In the genomic region with DNA sequence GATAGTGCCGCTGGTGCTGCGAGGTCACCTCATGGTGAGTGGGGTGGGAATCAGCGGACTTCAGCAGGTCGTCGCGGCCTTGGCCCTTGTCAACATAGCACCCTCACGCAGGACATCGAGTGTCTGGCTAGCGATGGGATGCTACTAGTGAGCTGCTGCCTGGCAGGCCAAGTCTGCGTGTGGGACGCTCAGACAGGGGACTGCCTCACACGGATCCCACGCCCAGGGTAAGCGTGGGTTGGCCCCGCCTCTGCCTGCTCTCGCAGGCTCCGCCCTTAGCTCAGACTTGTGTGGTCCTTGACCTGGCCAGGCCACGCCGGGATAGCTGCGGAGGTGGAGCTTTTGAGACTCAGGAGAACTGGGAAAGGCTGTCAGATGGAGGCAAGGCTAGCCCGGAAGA, we compare ENCODE assay signal across 8 mouse cellular contexts. TPM values are rescaled to one million over a fixed set of nuclear protein-coding genes. Genes with fewer than 3 reads are reported as not detected.
A peak's percentile ranks its signal among the peaks of the same experiment; 100 is the strongest.
DNase-seq lines count a peak whose midpoint lies in the region; ATAC-seq and TF ChIP-seq lines count a peak whose summit lies in the region.

No protein-coding gene starts in this region.

- H3K4me2 ChIP-seq in hindbrain, postnatal 0 days (ENCODE audit: low read depth, low read length): no peak overlapping the region
- H3K4me2 ChIP-seq in liver, embryonic 15.5 days: no peak overlapping the region

- peaks cover 10% of the 10 kb centered on the region; the same call in 1 of the 2 replicates for H3K4me1 ChIP-seq in hindbrain, embryonic 10.5 days (replicated peaks)
- no peaks in the 10 kb centered on the region for H3K4me1 ChIP-seq in hindbrain, postnatal 0 days (ENCODE audit: insufficient read depth, low read length)
- H3K4me1 ChIP-seq in ES-E14 (ENCODE audit: control insufficient read depth in 2 of 2, insufficient read depth in 2 of 2, low read length in 2 of 2, poor library complexity in 1 of 2): peaks cover 0 to 6% of the 10 kb centered on the region in 2 experiments; a peak in 1 of 4 replicates
- H3K4me1 ChIP-seq in liver, embryonic 15.5 days (replicated peaks): 0 out of 2 replicates have a peak, but pooled peaks cover 7% of the 10 kb centered on the region

- H3K4me3 ChIP-seq in hindbrain, embryonic 10.5 days: no peak overlapping the region
- H3K4me3 ChIP-seq in hindbrain, postnatal 0 days (ENCODE audit: low read length): no peak overlapping the region
- peak overlapping the region; percentile 49 to 52; a peak in 3 of 4 replicates for H3K4me3 ChIP-seq in ES-E14 (ENCODE audit: insufficient read depth in 1 of 2, low read depth in 1 of 2, low read length in 2 of 2, poor library complexity in 1 of 2, severe bottlenecking in 1 of 2)
- H3K4me3 ChIP-seq in liver, embryonic 15.5 days (replicated peaks): no peak overlapping the region

- H3K9me3 ChIP-seq in hindbrain, embryonic 10.5 days: no peaks in the 10 kb centered on the region
- H3K9me3 ChIP-seq in hindbrain, postnatal 0 days (ENCODE audit: low read length): no peaks in the 10 kb centered on the region
- H3K9me3 ChIP-seq in ES-E14 (ENCODE audit: control insufficient read depth, insufficient read depth, low read depth, low read length): no peaks in the 10 kb centered on the region
- H3K9me3 ChIP-seq in liver, embryonic 15.5 days (replicated peaks): no peaks in the 10 kb centered on the region

- H3K27ac ChIP-seq in hindbrain, embryonic 10.5 days: no peak overlapping the region
- H3K27ac ChIP-seq in hindbrain, postnatal 0 days: no peak overlapping the region
- no peak overlapping the region for H3K27ac ChIP-seq in ES-E14 (ENCODE audit: insufficient read depth, low read depth, low read length, poor library complexity, severe bottlenecking)
- H3K27ac ChIP-seq in liver, embryonic 15.5 days (replicated peaks): no peak overlapping the region

- H3K27me3 ChIP-seq in hindbrain, embryonic 10.5 days (ENCODE audit: insufficient read depth, poor library complexity, severe bottlenecking): no peaks in the 10 kb centered on the region
- no peaks in the 10 kb centered on the region for H3K27me3 ChIP-seq in hindbrain, postnatal 0 days (ENCODE audit: insufficient read depth, low read length)
- no peaks in the 10 kb centered on the region for H3K27me3 ChIP-seq in liver, embryonic 15.5 days

- in situ Hi-C loops in ES-E14 (cut with MboI; ENCODE audit: low sequenced_read_pairs in 2 of 2, unreplicated experiment in 2 of 2): no loop called here

- 44% methylated on average over 21 of the region's 21 CpGs for WGBS in hindbrain, embryonic 10.5 days
- 54% methylated on average over 21 of the region's 21 CpGs for WGBS in hindbrain, postnatal 0 days
- WGBS in liver, embryonic 15.5 days (ENCODE audit: insufficient replicate concordance): 65% methylated on average over 21 of the region's 21 CpGs

- no peak for TF ChIP-seq CTCF in hindbrain, postnatal 0 days (IDR thresholded peaks at IDR 0.05; ENCODE audit: low read depth)

- no peak overlapping the region for H3K9ac ChIP-seq in hindbrain, postnatal 0 days (replicated peaks; ENCODE audit: low read length)
- H3K9ac ChIP-seq in ES-E14 (ENCODE audit: insufficient read depth, low read depth, low read length, poor library complexity, severe bottlenecking): no peak overlapping the region
- no peak overlapping the region for H3K9ac ChIP-seq in liver, embryonic 15.5 days

- ATAC-seq in hindbrain, postnatal 0 days: no peak
- ATAC-seq in liver, embryonic 15.5 days (ENCODE audit: insufficient read depth): 0 out of 2 replicates have a peak, but pooled peaks have one; percentile 5
- ATAC-seq in inflammation-experienced regulatory T-cells, adult 6 months: no peak

- H3K36me3 ChIP-seq in hindbrain, embryonic 10.5 days: peaks cover 97% of the 10 kb centered on the region
- peaks cover 59% of the 10 kb centered on the region for H3K36me3 ChIP-seq in hindbrain, postnatal 0 days (ENCODE audit: insufficient read depth, low read length)
- H3K36me3 ChIP-seq in ES-E14 (ENCODE audit: control insufficient read depth, insufficient read depth, low read length, poor library complexity, severe bottlenecking): peaks cover 33% of the 10 kb centered on the region
- peaks cover 87% of the 10 kb centered on the region for H3K36me3 ChIP-seq in liver, embryonic 15.5 days (replicated peaks)

- peak; percentile 11 for DNase-seq in hindbrain, embryonic 10.5 days (ENCODE audit: low spot score)
- no peak for DNase-seq in hindbrain, postnatal 0 days (ENCODE audit: low spot score)
- DNase-seq in ES-E14 (ENCODE audit: low read depth, low spot score): peak; percentile 25
- peak; percentile 35 for DNase-seq in embryo, embryonic 10 days (ENCODE audit: low spot score)
- DNase-seq in urinary bladder, postnatal 4 days (ENCODE audit: low spot score in 2 of 2): no peak
- DNase-seq in left cerebral cortex, adult 8-10 months (ENCODE audit: low spot score in 2 of 2): no peak

TF ChIP-seq in ES-E14, 5 proteins besides CTCF, POLR2A, EP300 and RAD21:
- TF ChIP-seq HCFC1 (IDR thresholded peaks at IDR 0.05; ENCODE audit: borderline replicate concordance, insufficient read depth, low read length) (no peak), CHD2 (IDR thresholded peaks at IDR 0.05; ENCODE audit: low read depth, low read length) (no peak), MAFK (IDR thresholded peaks at IDR 0.05; ENCODE audit: insufficient read depth, low read depth, low read length) (no peak), ZNF384 (IDR thresholded peaks at IDR 0.05; ENCODE audit: low read depth, low read length) (no peak), ZC3H11A (IDR thresholded peaks at IDR 0.05; ENCODE audit: borderline replicate concordance, low read depth, low read length) (no peak)

RNA-seq across cellular contexts. Expression of a gene that starts 27.4 kb away (rescaled TPM):
- 15.5 and 19.2 TPM in 2 replicates for polyA plus RNA-seq in hindbrain, embryonic 10.5 days (2016; fragmentation: Nextera tagmentation; extraction: Ambion mirVana)
- 23.4 and 31.6 TPM in 2 replicates for total RNA-seq in hindbrain, postnatal 0 days (2014; rRNA removed)
- polyA plus RNA-seq in hindbrain, postnatal 0 days (2015; fragmentation: Nextera tagmentation; extraction: Ambion mirVana): 12.0 and 13.2 TPM in 2 replicates
- total RNA-seq in ES-E14 (2012; rRNA removed): 42.6 and 50.3 TPM in 2 replicates
- 3.5 and 3.7 TPM in 2 replicates for polyA plus RNA-seq in liver, embryonic 15.5 days (2015; fragmentation: Nextera tagmentation; extraction: Ambion mirVana)
- 1 to 10 TPM; 4.4 to 5.9 (median 4.7) TPM for polyA plus RNA-seq in inflammation-experienced regulatory T-cells, adult 6 months (2017; shearing (Covaris generic))
- total RNA-seq in left cerebral cortex, adult 8-10 months (2022): 10 to 100 TPM; 48.3 to 55.0 (median 50.0) TPM

RNA-seq across cellular contexts. Expression of a gene that starts 38.9 kb away (rescaled TPM):
- polyA plus RNA-seq in hindbrain, embryonic 10.5 days (2016; fragmentation: Nextera tagmentation; extraction: Ambion mirVana): not detected in 2 replicates
- total RNA-seq in hindbrain, postnatal 0 days (2014; rRNA removed): 0.16 and 0.54 TPM in 2 replicates
- polyA plus RNA-seq in hindbrain, postnatal 0 days (2015; fragmentation: Nextera tagmentation; extraction: Ambion mirVana): 0.96 and 1.6 TPM in 2 replicates
- total RNA-seq in ES-E14 (2012; rRNA removed): not detected in 2 replicates
- 447 and 537 TPM in 2 replicates for polyA plus RNA-seq in liver, embryonic 15.5 days (2015; fragmentation: Nextera tagmentation; extraction: Ambion mirVana)
- 1 to 10 TPM in 1 of 3 experiments, not detected in 2; 5.1 TPM for polyA plus RNA-seq in inflammation-experienced regulatory T-cells, adult 6 months (2017; shearing (Covaris generic))
- under 1 TPM in 2 of 4 experiments, not detected in 2; 0.30 to 0.50 TPM for total RNA-seq in left cerebral cortex, adult 8-10 months (2022)

RNA-seq across cellular contexts. Expression of a gene that starts 47.6 kb away (rescaled TPM):
- polyA plus RNA-seq in hindbrain, embryonic 10.5 days (2016; fragmentation: Nextera tagmentation; extraction: Ambion mirVana): 38.5 and 40.3 TPM in 2 replicates
- total RNA-seq in hindbrain, postnatal 0 days (2014; rRNA removed): 162 and 168 TPM in 2 replicates
- 48.6 and 50.9 TPM in 2 replicates for polyA plus RNA-seq in hindbrain, postnatal 0 days (2015; fragmentation: Nextera tagmentation; extraction: Ambion mirVana)
- total RNA-seq in ES-E14 (2012; rRNA removed): 67.7 and 90.1 TPM in 2 replicates
- polyA plus RNA-seq in liver, embryonic 15.5 days (2015; fragmentation: Nextera tagmentation; extraction: Ambion mirVana): 26.8 and 32.7 TPM in 2 replicates
- 10 to 100 TPM; 10.8 to 15.9 (median 11.1) TPM for polyA plus RNA-seq in inflammation-experienced regulatory T-cells, adult 6 months (2017; shearing (Covaris generic))
- total RNA-seq in left cerebral cortex, adult 8-10 months (2022): 100 to 1,000 TPM in 2 of 4 experiments, 10 to 100 TPM in 2; 93.7 to 105 (median 99.7) TPM

Comparison
In these comparisons a context has a peak if more than half of its experiments do, and no peak if none do; other contexts are left out.
1. DNase-seq: peak in hindbrain, embryonic 10.5 days (single experiment), ES-E14 (single experiment) and embryo, embryonic 10 days (single experiment); none in hindbrain, postnatal 0 days (single experiment), urinary bladder, postnatal 4 days (0 of 2) and left cerebral cortex, adult 8-10 months (0 of 2).
2. H3K4me3 ChIP-seq: peak in ES-E14 (2 of 2); none in hindbrain, embryonic 10.5 days (single experiment), hindbrain, postnatal 0 days (single experiment) and liver, embryonic 15.5 days (single experiment).
3. RNA of a gene that starts 38.9 kb away (polyA plus RNA-seq): 447 to 537 TPM in liver, embryonic 15.5 days; 0.96 to 1.6 TPM in hindbrain, postnatal 0 days, not detected in hindbrain, embryonic 10.5 days and 5.1 TPM in inflammation-experienced regulatory T-cells, adult 6 months; every median in the first group is over 10 times any median in the second.